Mouse (Mus musculus) testis, adult 10 weeks (tissue): Measurements from ENCODE around the gene Mrpl40. TPM values are rescaled to one million over a fixed set of nuclear protein-coding genes. Genes with fewer than 3 reads are reported as not detected.

Experiments used
- polyA plus RNA-seq: library from polyadenylated mRNA; stranded (reverse); fragments of 350-450 nt; fragmentation: Illumina TruSeq; extraction: RNeasy Lipid Tissue Mini Kit (QIAGEN cat#74804); gene quantifications from one replicate; pipeline ENCODE4 v1.2.3, GENCODE M21; 2014; ENCODE audit warnings: low read depth, low replicate concordance

Mrpl40 gene
- 52.6 TPM for polyA plus RNA-seq

GRCm38 (mm10) chr16:18876442-18877308 is at the start of gene Mrpl40, which contains the start of gene Hira:
TSS of gene Mrpl40 (minus strand) at chr16:18876862.
TSS of gene Hira (plus strand) at chr16:18877037.

GRCm38 (mm10) chr16:18836468-18837208 is 40.0 kb downstream of the Mrpl40 start, which contains the start of the genes 2510002D24Rik and Gm28539:
TSS of gene 2510002D24Rik (plus strand) at chr16:18836578.
TSS of gene Gm28539 (plus strand) at chr16:18836584.

Other genes starting within 250 kb of the Mrpl40 start
- gene Sept5, start 246.9 kb downstream of the Mrpl40 start, polyA plus RNA-seq, result 3.5 TPM
- 0.14 TPM for gene Cldn5, start 100.0 kb downstream of the Mrpl40 start, polyA plus RNA-seq
- 206 TPM for gene Ufd1, start 65.1 kb downstream of the Mrpl40 start, polyA plus RNA-seq
- 14.3 TPM for gene Cdc45, start 64.9 kb downstream of the Mrpl40 start, polyA plus RNA-seq
- gene 2510002D24Rik, start 40.3 kb downstream of the Mrpl40 start, polyA plus RNA-seq, result 2.0 TPM
- not detected for gene Gm28539, start 40.3 kb downstream of the Mrpl40 start, polyA plus RNA-seq
- gene Hira, start 175 bp upstream of the Mrpl40 start, polyA plus RNA-seq, result 9.0 TPM